Mouse (Mus musculus) MEL (cell line): Measurements from ENCODE around the gene Sap30l. TPM values are rescaled to one million over a fixed set of nuclear protein-coding genes. Genes with fewer than 3 reads are reported as not detected.
A peak's percentile ranks its signal among the peaks of the same experiment; 100 is the strongest.

ENCODE experiments used
- DNase-seq: peaks from one replicate; pipeline ENCODE4 v3.0.0; 2011; ENCODE audit warnings: low read depth, low spot score
- H3K27ac ChIP-seq: 2 replicates; pipeline ENCODE4 v1.5.1; 2012; ENCODE audit warnings: low read depth, mild to moderate bottlenecking, control low read depth, low read length, moderate library complexity; ENCODE audit not compliant: control insufficient read depth
- H3K27me3 ChIP-seq, 2 experiments: fragments of 150-350 bp in 1 of 2; sonication (generic) in 1 of 2; 2 replicates each; pipeline ENCODE4 v1.6.1; 2012; ENCODE audit warnings: low read length in 2 of 2, mild to moderate bottlenecking in 2 of 2, improper control_type of control experiment in 1 of 2, moderate library complexity in 1 of 2; ENCODE audit not compliant: insufficient read depth in 2 of 2, control insufficient read depth in 1 of 2
- H3K36me3 ChIP-seq, 2 experiments: 2 replicates each; pipeline ENCODE4 v1.6.1; 2012 to 2014; ENCODE audit warnings: low read length in 2 of 2, improper control_type of control experiment in 1 of 2, inconsistent platforms in 1 of 2, mild to moderate bottlenecking in 1 of 2; ENCODE audit not compliant: insufficient read depth in 2 of 2, control insufficient read depth in 1 of 2
- H3K4me1 ChIP-seq, 2 experiments: fragments of 150-350 bp in 1 of 2; sonication (generic) in 1 of 2; 2 replicates each; pipeline ENCODE4 v1.6.1; 2012; ENCODE audit warnings: low read length in 2 of 2, improper control_type of control experiment in 1 of 2, mild to moderate bottlenecking in 1 of 2; ENCODE audit not compliant: insufficient read depth in 2 of 2, control insufficient read depth in 1 of 2
- H3K4me3 ChIP-seq, 2 experiments: fragments of 150-350 bp in 1 of 2; sonication (generic) in 1 of 2; 2 replicates each; pipeline ENCODE4 v1.5.1; 2012; ENCODE audit warnings: low read depth in 2 of 2, low read length in 2 of 2, mild to moderate bottlenecking in 2 of 2, moderate library complexity in 2 of 2, control low read depth in 1 of 2, improper control_type of control experiment in 1 of 2; ENCODE audit not compliant: control insufficient read depth in 1 of 2, insufficient read depth in 1 of 2
- H3K79me2 ChIP-seq: 2 replicates; pipeline ENCODE4 v1.6.1; 2012; ENCODE audit warnings: mild to moderate bottlenecking, low read length, moderate library complexity; ENCODE audit not compliant: control insufficient read depth, poor library complexity, insufficient read depth
- H3K9ac ChIP-seq: 2 replicates; pipeline ENCODE4 v1.6.1; 2012; ENCODE audit warnings: low read depth, mild to moderate bottlenecking, control low read depth, low read length, moderate library complexity; ENCODE audit not compliant: control insufficient read depth, poor library complexity, severe bottlenecking
- H3K9me3 ChIP-seq: fragments of 150-350 bp; sonication (generic); replicated peaks from 2 replicates; pipeline ENCODE4 v1.6.1; 2012; ENCODE audit warnings: mild to moderate bottlenecking, low read length, improper control_type of control experiment, moderate library complexity; ENCODE audit not compliant: insufficient read depth
- BHLHE40 ChIP-seq: IDR thresholded peaks from 2 replicates; pipeline ENCODE4 v1.6.1; 2012; ENCODE audit warnings: low read depth, mild to moderate bottlenecking, inconsistent platforms, low read length, improper control_type of control experiment, borderline replicate concordance
- CTCF ChIP-seq, 3 experiments: IDR thresholded peaks in 2 of 3; conservative IDR thresholded peaks in 1 of 3; 2 replicates each; pipeline ENCODE4 v1.5.1; 2011 to 2012; ENCODE audit warnings: low read length in 3 of 3, low read depth in 2 of 3, mild to moderate bottlenecking in 2 of 3, improper control_type of control experiment in 1 of 3, inconsistent platforms in 1 of 3, mixed read lengths in 1 of 3, moderate library complexity in 1 of 3; ENCODE audit not compliant: control insufficient read depth in 1 of 3, insufficient read depth in 1 of 3, poor library complexity in 1 of 3, severe bottlenecking in 1 of 3
- ELF1 ChIP-seq: IDR thresholded peaks from 2 replicates; pipeline ENCODE4 v1.6.1; 2014; ENCODE audit warnings: low read depth, mild to moderate bottlenecking, inconsistent platforms, low read length, improper control_type of control experiment, moderate library complexity
- ETS1 ChIP-seq: IDR thresholded peaks from 2 replicates; pipeline ENCODE4 v1.6.1; 2012; ENCODE audit warnings: low read depth, mild to moderate bottlenecking, inconsistent platforms, low read length, improper control_type of control experiment, moderate library complexity
- HCFC1 ChIP-seq: IDR thresholded peaks from 2 replicates; pipeline ENCODE4 v1.6.1; 2012; ENCODE audit warnings: low read depth, mild to moderate bottlenecking, inconsistent platforms, low read length, improper control_type of control experiment, moderate library complexity
- JUND ChIP-seq: IDR thresholded peaks from 2 replicates; pipeline ENCODE4 v1.6.1; 2011; ENCODE audit warnings: low read depth, mild to moderate bottlenecking, improper control_type of control experiment, low read length
- MAFK ChIP-seq: IDR thresholded peaks from 2 replicates; pipeline ENCODE4 v1.6.1; 2011; ENCODE audit warnings: low read depth, mild to moderate bottlenecking, low read length, improper control_type of control experiment, borderline replicate concordance
- MYB ChIP-seq: IDR thresholded peaks from 2 replicates; pipeline ENCODE4 v1.6.1; 2011; ENCODE audit warnings: mild to moderate bottlenecking, low read depth, low read length, improper control_type of control experiment
- MYC ChIP-seq: IDR thresholded peaks from 2 replicates; pipeline ENCODE4 v1.6.1; 2011; ENCODE audit warnings: low read depth, mild to moderate bottlenecking, low read length, improper control_type of control experiment, moderate library complexity
- RAD21 ChIP-seq: IDR thresholded peaks from 2 replicates; pipeline ENCODE4 v1.6.1; 2011; ENCODE audit warnings: mild to moderate bottlenecking, low read depth, low read length, improper control_type of control experiment
- SMC3 ChIP-seq: IDR thresholded peaks from 2 replicates; pipeline ENCODE4 v1.6.1; 2011; ENCODE audit warnings: low read depth, low read length, improper control_type of control experiment
- TAL1 ChIP-seq: IDR thresholded peaks from 2 replicates; pipeline ENCODE4 v1.6.1; 2012; ENCODE audit warnings: mild to moderate bottlenecking, inconsistent platforms, low read length, moderate library complexity, mixed read lengths
- polyA plus RNA-seq, 2 experiments: library from polyadenylated mRNA; stranded (reverse) in 1 of 2; unstranded in 1 of 2; fragments of >175 nt in 1 of 2; fragments of >200 nt in 1 of 2; gene quantifications; 2 replicates each; pipeline versions ENCODE4 v1.2.1 to v1.2.4; 2012; ENCODE audit warnings: low replicate concordance in 2 of 2, low read depth in 1 of 2; ENCODE audit not compliant: insufficient read length in 2 of 2, insufficient read depth in 1 of 2, missing spikeins in 1 of 2
- total RNA-seq: library from RNA; depleted of rRNA; stranded (reverse); fragments of 300-350 nt; gene quantifications from 2 replicates; pipeline ENCODE4 v1.2.3, GENCODE M21; 2012

The Sap30l gene
- total and polyA plus RNA-seq, 3 experiments: 40.2 to 52.5 TPM; not detected in 1

DNA sequence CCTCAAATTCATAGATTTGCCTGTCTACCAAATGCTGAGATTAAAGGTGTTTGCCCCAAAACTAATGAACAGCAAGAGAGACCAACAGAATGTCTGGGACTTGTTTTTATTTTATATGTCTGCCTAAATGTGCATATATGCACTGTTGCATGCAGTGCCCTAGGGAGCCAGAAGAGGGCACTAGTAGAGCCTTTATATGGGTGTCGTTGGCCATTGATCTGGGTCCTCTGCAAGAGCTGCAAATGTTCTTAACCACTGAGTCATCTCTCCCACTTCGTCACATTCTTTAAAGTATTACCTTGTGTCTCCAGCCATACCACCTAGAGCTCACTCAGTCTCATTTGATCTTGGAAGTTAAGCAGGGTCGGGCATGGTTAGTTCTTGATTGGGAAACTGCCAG is 37.3 kb upstream of the Sap30l start:
- DNase-seq: peak; percentile 55
- H3K36me3 ChIP-seq: no peaks in the 10 kb centered on the region; a peak in 1 of 4 replicates
- TF ChIP-seq CTCF (IDR thresholded peaks at IDR 0.05 in 2 of 3, conservative IDR thresholded peaks at IDR 0.05 in 1 of 3; ENCODE audit: control insufficient read depth in 1 of 3, insufficient read depth in 1 of 3, low read depth in 2 of 3, low read length in 3 of 3, poor library complexity in 1 of 3, severe bottlenecking in 1 of 3) (peak; percentile 59 to 61 (median 60)), BHLHE40 (no peak), SMC3 (peak; percentile 43)
- TF ChIP-seq, all 39 proteins: peak for 2
- no peaks in the 10 kb centered on the region for H3K27me3 ChIP-seq
- no peak overlapping the region for H3K27ac ChIP-seq
- H3K9ac ChIP-seq: no peak overlapping the region
- no peaks in the 10 kb centered on the region for H3K4me1 ChIP-seq
- no peaks in the 10 kb centered on the region for H3K9me3 ChIP-seq
- no peaks in the 10 kb centered on the region for H3K79me2 ChIP-seq
- no peak overlapping the region for H3K4me3 ChIP-seq

DNA sequence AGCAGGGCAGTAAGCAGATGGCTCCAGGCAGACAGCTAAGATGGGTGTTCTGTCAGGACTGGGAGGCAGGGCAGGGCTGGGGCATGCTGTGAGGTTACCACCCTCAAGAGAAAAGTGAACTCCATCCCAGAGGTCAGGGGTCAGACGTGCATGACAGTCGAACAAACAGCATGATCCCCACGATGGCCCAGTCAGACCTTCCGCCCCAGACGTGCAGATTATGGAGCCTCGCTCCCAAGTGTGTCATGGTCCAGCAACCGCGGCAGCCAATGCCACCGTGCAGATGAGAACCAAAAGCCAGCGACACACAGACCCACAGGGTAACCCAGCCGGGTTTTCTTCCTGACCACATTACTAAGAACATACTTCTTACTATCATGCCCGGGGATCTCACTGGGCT is 34.8 kb upstream of the Sap30l start:
- no peaks in the 10 kb centered on the region for H3K4me1 ChIP-seq
- no peaks in the 10 kb centered on the region for H3K9me3 ChIP-seq
- H3K27ac ChIP-seq: no peak overlapping the region
- H3K9ac ChIP-seq: no peak overlapping the region
- H3K79me2 ChIP-seq: no peaks in the 10 kb centered on the region
- H3K36me3 ChIP-seq: no peaks in the 10 kb centered on the region; a peak in 1 of 4 replicates
- DNase-seq: no peak
- H3K27me3 ChIP-seq: no peaks in the 10 kb centered on the region
- TF ChIP-seq MYB: no peak
- no peak for TF ChIP-seq MYC
- no peak for TF ChIP-seq SMC3
- no peak for TF ChIP-seq ELF1
- H3K4me3 ChIP-seq: no peak overlapping the region

- no peak for DNase-seq
- Histone ChIP-seq H3K9ac (no peak overlapping the region), H3K27ac (no peak overlapping the region), H3K4me3 (no peak overlapping the region), H3K36me3 (no peaks in the 10 kb centered on the region; a peak in 1 of 4 replicates), H3K9me3 (no peaks in the 10 kb centered on the region), H3K27me3 (no peaks in the 10 kb centered on the region), H3K79me2 (no peaks in the 10 kb centered on the region), H3K4me1 (no peaks in the 10 kb centered on the region)
- TF ChIP-seq HCFC1 (no peak), JUND (no peak), RAD21 (no peak), BHLHE40 (no peak), MAFK (no peak), MYB (no peak), TAL1 (no peak), ETS1 (no peak), MYC (no peak), ELF1 (no peak)
Observed at GRCm38 (mm10) chr11:57767171-57767570, 34.3 kb upstream of the Sap30l start.
